Mouse (Mus musculus): ENCODE results near the gene Ccdc186.

The Ccdc186 gene

GRCm38 (mm10) chr19:56749343-56749742, 72.6 kb downstream of the Ccdc186 start:
- DNase-seq = no peak

GRCm38 (mm10) chr19:56747878-56748277, 74.1 kb downstream of the Ccdc186 start:
- no peak for DNase-seq

DNA sequence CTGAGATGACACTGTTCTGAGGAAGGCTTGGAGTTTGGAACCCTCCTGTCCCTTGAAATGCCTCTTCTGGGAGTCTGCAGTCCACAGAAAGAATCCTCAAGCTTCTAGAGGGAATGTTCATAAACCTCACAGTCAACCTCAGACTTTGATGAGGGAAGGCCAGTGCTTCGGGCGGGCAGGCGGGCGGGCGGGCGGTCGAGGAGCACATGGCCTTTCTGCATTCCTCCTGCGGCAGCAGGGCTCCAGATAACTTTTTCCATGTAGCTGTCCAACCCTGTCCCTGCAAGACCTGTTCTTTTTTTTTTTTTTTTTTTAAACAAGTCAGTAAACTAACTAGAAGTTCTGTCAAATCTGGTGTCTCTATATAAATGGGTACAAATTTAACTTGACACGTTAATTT, 75.4 kb downstream of the Ccdc186 start:
- DNase-seq = no peak

DNA sequence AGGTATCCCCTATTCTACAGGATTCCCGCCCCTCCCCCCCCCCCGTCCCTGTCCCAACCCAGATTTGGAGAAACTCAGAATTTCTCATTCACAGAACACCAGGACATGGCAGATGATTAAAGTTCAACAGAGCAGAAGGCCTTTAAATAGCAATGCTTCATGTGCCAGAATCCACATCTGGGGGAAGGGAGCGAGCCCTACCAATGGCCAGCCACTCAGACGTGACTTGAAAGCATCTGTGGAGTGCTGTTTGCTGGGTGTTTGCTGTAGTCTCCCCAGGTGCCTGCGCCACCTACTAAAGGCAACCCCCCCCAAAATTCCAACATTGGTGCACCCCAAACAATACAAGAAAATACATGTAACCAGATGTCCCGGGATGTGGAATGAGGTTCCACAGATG, 76.5 kb downstream of the Ccdc186 start:
- DNase-seq = no peak

DNA sequence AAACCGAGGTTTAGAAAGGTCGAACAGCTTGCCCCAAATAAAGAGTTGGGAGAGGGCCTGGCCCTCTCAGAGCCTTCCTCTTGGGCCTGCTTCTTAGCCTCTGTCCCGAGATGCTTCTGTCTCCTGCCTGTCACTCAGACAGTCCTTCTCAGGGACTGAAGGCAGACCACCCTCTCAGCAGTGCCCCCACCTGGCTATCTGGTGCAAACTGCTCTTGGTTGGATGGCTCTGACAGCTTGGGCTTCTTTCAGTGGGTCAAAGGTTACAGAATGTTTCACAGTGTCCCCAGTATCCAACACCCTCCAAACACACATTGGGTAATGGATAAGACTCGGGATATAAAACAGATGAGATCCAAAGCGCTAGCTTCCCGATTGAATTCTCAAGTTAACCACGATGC, 76.9 kb downstream of the Ccdc186 start:
- no peak for DNase-seq

All from cerebellum, adult 9-11 months (tissue).